Mouse (Mus musculus): ENCODE results near the gene Mc3r. TPM values are rescaled to one million over a fixed set of nuclear protein-coding genes. Genes with fewer than 3 reads are reported as not detected.

Mc3r gene
- polyA plus RNA-seq, 1 experiment from 2014 or later = not detected

GRCm38 (mm10) chr2:172219186-172219585 lies 29.1 kb upstream of the Mc3r start:
- WGBS = 59% methylated on average over 5 of the region's 5 CpGs
- no peaks in the 10 kb centered on the region for H3K4me1 ChIP-seq (ENCODE audit: control insufficient read depth, insufficient read depth, low read length)
- H3K9me3 ChIP-seq (ENCODE audit: control insufficient read depth, low read length) = no peaks in the 10 kb centered on the region
- no peaks in the 10 kb centered on the region for H3K36me3 ChIP-seq (ENCODE audit: control insufficient read depth, insufficient read depth, low read length)
- H3K4me3 ChIP-seq (ENCODE audit: low read depth, low read length) = no peak overlapping the region
- H3K27me3 ChIP-seq (ENCODE audit: control insufficient read depth, insufficient read depth, low read length) = no peaks in the 10 kb centered on the region
- no peak overlapping the region for H3K9ac ChIP-seq (ENCODE audit: low read length)
- H3K27ac ChIP-seq (replicated peaks; ENCODE audit: low read depth, low read length) = no peak overlapping the region
- DNase-seq (ENCODE audit: low spot score) (no peak), ATAC-seq (ENCODE audit: insufficient number of reproducible peaks, low FRiP score, low TSS enrichment, low read depth) (no peak)
- H3K4me2 ChIP-seq (ENCODE audit: low read depth, severe bottlenecking) = no peak overlapping the region

GRCm38 (mm10) chr2:172221656-172222393 lies 26.5 kb upstream of the Mc3r start:
- no peak overlapping the region for H3K4me3 ChIP-seq (ENCODE audit: low read depth, low read length)
- H3K27ac ChIP-seq (replicated peaks; ENCODE audit: low read depth, low read length) = no peak overlapping the region
- peak; percentile 92 for DNase-seq (ENCODE audit: low spot score)
- WGBS = 11% methylated on average over 16 of the region's 16 CpGs
- H3K9ac ChIP-seq (ENCODE audit: low read length) = no peak overlapping the region
- no peak overlapping the region for H3K4me2 ChIP-seq (ENCODE audit: low read depth, severe bottlenecking)
- ATAC-seq (ENCODE audit: insufficient number of reproducible peaks, low FRiP score, low TSS enrichment, low read depth) = no peak
- no peaks in the 10 kb centered on the region for H3K9me3 ChIP-seq (ENCODE audit: control insufficient read depth, low read length)
- no peaks in the 10 kb centered on the region for H3K27me3 ChIP-seq (ENCODE audit: control insufficient read depth, insufficient read depth, low read length)
- H3K4me1 ChIP-seq (ENCODE audit: control insufficient read depth, insufficient read depth, low read length) = no peaks in the 10 kb centered on the region
- no peaks in the 10 kb centered on the region for H3K36me3 ChIP-seq (ENCODE audit: control insufficient read depth, insufficient read depth, low read length)

- no peak for DNase-seq (ENCODE audit: low spot score)
- H3K4me1 ChIP-seq (ENCODE audit: control insufficient read depth, insufficient read depth, low read length) = no peaks in the 10 kb centered on the region
- H3K36me3 ChIP-seq (ENCODE audit: control insufficient read depth, insufficient read depth, low read length) = no peaks in the 10 kb centered on the region
- H3K4me2 ChIP-seq (ENCODE audit: low read depth, severe bottlenecking) = no peak overlapping the region
- H3K27ac ChIP-seq (replicated peaks; ENCODE audit: low read depth, low read length) = no peak overlapping the region
- no peak overlapping the region for H3K4me3 ChIP-seq (ENCODE audit: low read depth, low read length)
- no peaks in the 10 kb centered on the region for H3K9me3 ChIP-seq (ENCODE audit: control insufficient read depth, low read length)
- no peak for ATAC-seq (ENCODE audit: insufficient number of reproducible peaks, low FRiP score, low TSS enrichment, low read depth)
- no peaks in the 10 kb centered on the region for H3K27me3 ChIP-seq (ENCODE audit: control insufficient read depth, insufficient read depth, low read length)
- WGBS = 12% methylated on average over 6 of the region's 6 CpGs
- H3K9ac ChIP-seq (ENCODE audit: low read length) = no peak overlapping the region
Measured at GRCm38 (mm10) chr2:172222394-172222785, 25.9 kb upstream of the Mc3r start.

GRCm38 (mm10) chr2:172222891-172223290 lies 25.4 kb upstream of the Mc3r start:
- Histone ChIP-seq H3K4me3 (ENCODE audit: low read depth, low read length) (no peak overlapping the region), H3K27me3 (ENCODE audit: control insufficient read depth, insufficient read depth, low read length) (no peaks in the 10 kb centered on the region), H3K27ac (replicated peaks; ENCODE audit: low read depth, low read length) (no peak overlapping the region), H3K4me1 (ENCODE audit: control insufficient read depth, insufficient read depth, low read length) (no peaks in the 10 kb centered on the region), H3K9ac (ENCODE audit: low read length) (no peak overlapping the region), H3K9me3 (ENCODE audit: control insufficient read depth, low read length) (no peaks in the 10 kb centered on the region), H3K36me3 (ENCODE audit: control insufficient read depth, insufficient read depth, low read length) (no peaks in the 10 kb centered on the region), H3K4me2 (ENCODE audit: low read depth, severe bottlenecking) (no peak overlapping the region)
- DNase-seq (ENCODE audit: low spot score) (no peak), ATAC-seq (ENCODE audit: insufficient number of reproducible peaks, low FRiP score, low TSS enrichment, low read depth) (no peak)
- 59% methylated on average over 7 of the region's 7 CpGs for WGBS

- no peaks in the 10 kb centered on the region for H3K27me3 ChIP-seq (ENCODE audit: control insufficient read depth, insufficient read depth, low read length)
- ATAC-seq (ENCODE audit: insufficient number of reproducible peaks, low FRiP score, low TSS enrichment, low read depth) = no peak
Measured at GRCm38 (mm10) chr2:172223451-172224200, 24.7 kb upstream of the Mc3r start.

GRCm38 (mm10) chr2:172226945-172227344 lies 21.3 kb upstream of the Mc3r start:
- Histone ChIP-seq H3K4me3 (ENCODE audit: low read depth, low read length) (no peak overlapping the region), H3K36me3 (ENCODE audit: control insufficient read depth, insufficient read depth, low read length) (no peaks in the 10 kb centered on the region), H3K27ac (replicated peaks; ENCODE audit: low read depth, low read length) (no peak overlapping the region), H3K9me3 (ENCODE audit: control insufficient read depth, low read length) (no peaks in the 10 kb centered on the region), H3K9ac (ENCODE audit: low read length) (no peak overlapping the region), H3K4me1 (ENCODE audit: control insufficient read depth, insufficient read depth, low read length) (no peaks in the 10 kb centered on the region), H3K4me2 (ENCODE audit: low read depth, severe bottlenecking) (no peak overlapping the region), H3K27me3 (ENCODE audit: control insufficient read depth, insufficient read depth, low read length) (no peaks in the 10 kb centered on the region)
- no peak for ATAC-seq (ENCODE audit: insufficient number of reproducible peaks, low FRiP score, low TSS enrichment, low read depth)
- 49% methylated on average over 7 of the region's 7 CpGs for WGBS
- DNase-seq (ENCODE audit: low spot score) = no peak

More at GRCm38 (mm10) chr2:172223451-172224200, 24.7 kb upstream of the Mc3r start:
- Histone ChIP-seq H3K4me2 (ENCODE audit: low read depth, severe bottlenecking) (no peak overlapping the region), H3K36me3 (ENCODE audit: control insufficient read depth, insufficient read depth, low read length) (no peaks in the 10 kb centered on the region), H3K4me1 (ENCODE audit: control insufficient read depth, insufficient read depth, low read length) (no peaks in the 10 kb centered on the region), H3K9me3 (ENCODE audit: control insufficient read depth, low read length) (no peaks in the 10 kb centered on the region), H3K4me3 (ENCODE audit: low read depth, low read length) (no peak overlapping the region), H3K27ac (replicated peaks; ENCODE audit: low read depth, low read length) (no peak overlapping the region), H3K9ac (ENCODE audit: low read length) (no peak overlapping the region)
- WGBS = 89% methylated on average over 8 of the region's 8 CpGs
- no peak for DNase-seq (ENCODE audit: low spot score)

- 93% methylated on average over 3 of the region's 3 CpGs for WGBS
- ATAC-seq (ENCODE audit: insufficient number of reproducible peaks, low FRiP score, low TSS enrichment, low read depth) (no peak), DNase-seq (ENCODE audit: low spot score) (no peak)
- Histone ChIP-seq H3K36me3 (ENCODE audit: control insufficient read depth, insufficient read depth, low read length) (no peaks in the 10 kb centered on the region), H3K27me3 (ENCODE audit: control insufficient read depth, insufficient read depth, low read length) (no peaks in the 10 kb centered on the region), H3K9ac (ENCODE audit: low read length) (no peak overlapping the region), H3K4me2 (ENCODE audit: low read depth, severe bottlenecking) (no peak overlapping the region), H3K9me3 (ENCODE audit: control insufficient read depth, low read length) (no peaks in the 10 kb centered on the region), H3K4me3 (ENCODE audit: low read depth, low read length) (no peak overlapping the region), H3K27ac (replicated peaks; ENCODE audit: low read depth, low read length) (no peak overlapping the region), H3K4me1 (ENCODE audit: control insufficient read depth, insufficient read depth, low read length) (no peaks in the 10 kb centered on the region)
Measured at GRCm38 (mm10) chr2:172227808-172228207, 20.5 kb upstream of the Mc3r start.

GRCm38 (mm10) chr2:172229190-172229589 lies 19.1 kb upstream of the Mc3r start:
- H3K27ac ChIP-seq (replicated peaks; ENCODE audit: low read depth, low read length) = no peak overlapping the region
- no peak for ATAC-seq (ENCODE audit: insufficient number of reproducible peaks, low FRiP score, low TSS enrichment, low read depth)
- H3K36me3 ChIP-seq (ENCODE audit: control insufficient read depth, insufficient read depth, low read length) = no peaks in the 10 kb centered on the region
- H3K4me3 ChIP-seq (ENCODE audit: low read depth, low read length) = no peak overlapping the region
- no peaks in the 10 kb centered on the region for H3K9me3 ChIP-seq (ENCODE audit: control insufficient read depth, low read length)
- H3K4me1 ChIP-seq (ENCODE audit: control insufficient read depth, insufficient read depth, low read length) = no peaks in the 10 kb centered on the region
- WGBS = 55% methylated on average over 3 of the region's 3 CpGs
- no peak overlapping the region for H3K9ac ChIP-seq (ENCODE audit: low read length)
- DNase-seq (ENCODE audit: low spot score) = no peak
- H3K4me2 ChIP-seq (ENCODE audit: low read depth, severe bottlenecking) = no peak overlapping the region
- no peaks in the 10 kb centered on the region for H3K27me3 ChIP-seq (ENCODE audit: control insufficient read depth, insufficient read depth, low read length)
